Mouse (Mus musculus) bone marrow macrophage, adult 2 months (primary cell): Measurements from ENCODE around the gene Prps1l3. TPM values are rescaled to one million over a fixed set of nuclear protein-coding genes. Genes with fewer than 3 reads are reported as not detected.
"Not testable (repeated sequence)": the region's sequence is repeated elsewhere in the genome, so short reads cannot be mapped to it uniquely, and the experiment has no call there.

Source experiments
- H3K27ac ChIP-seq: 2 replicates; pipeline ENCODE4 v1.5.1; 2012; ENCODE audit warnings: low read depth, low read length; ENCODE audit not compliant: insufficient read depth
- H3K4me1 ChIP-seq: 2 replicates; pipeline ENCODE4 v1.6.1; 2012; ENCODE audit warnings: low read length; ENCODE audit not compliant: control insufficient read depth, insufficient read depth
- H3K4me3 ChIP-seq: 2 replicates; pipeline ENCODE4 v1.5.1; 2012; ENCODE audit warnings: mild to moderate bottlenecking, low read length, moderate library complexity; ENCODE audit not compliant: insufficient read depth
- CTCF ChIP-seq: IDR thresholded peaks from 2 replicates; pipeline ENCODE4 v1.5.1; 2012; ENCODE audit warnings: low read depth, mild to moderate bottlenecking, low read length, moderate library complexity
- POLR2A ChIP-seq: IDR thresholded peaks from 2 replicates; pipeline ENCODE4 v1.6.1; 2012; ENCODE audit warnings: mild to moderate bottlenecking, low read depth, low read length, borderline replicate concordance
- polyA plus RNA-seq: library from polyadenylated mRNA; stranded (reverse); fragments of >200 nt; gene quantifications from 2 replicates; pipeline ENCODE4 v1.2.4, GENCODE M21; 2012; ENCODE audit not compliant: missing spikeins, insufficient read depth, insufficient read length

Gene Prps1l3
- polyA plus RNA-seq, 1 experiment: 12.5 TPM

DNA sequence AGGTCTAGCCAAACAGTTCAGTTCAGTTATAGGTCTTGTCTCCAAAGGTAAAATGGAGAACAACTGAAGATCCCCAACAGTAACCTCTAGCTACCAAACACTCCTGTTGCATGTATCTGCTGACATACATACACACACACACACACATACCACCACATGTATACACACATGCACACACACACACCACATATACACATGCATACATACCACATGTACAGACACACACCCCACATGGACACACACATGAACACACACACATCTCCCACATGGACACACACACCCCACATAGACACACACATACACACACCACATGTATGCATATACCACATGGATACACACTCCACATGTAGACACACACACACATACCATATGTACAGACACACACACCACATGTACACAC is 31.9 kb upstream of the Prps1l3 start:
- TF ChIP-seq CTCF: no peak
- no peak overlapping the region for H3K4me3 ChIP-seq
- H3K4me1 ChIP-seq: no peaks in the 10 kb centered on the region
- H3K27ac ChIP-seq: no peak overlapping the region

DNA sequence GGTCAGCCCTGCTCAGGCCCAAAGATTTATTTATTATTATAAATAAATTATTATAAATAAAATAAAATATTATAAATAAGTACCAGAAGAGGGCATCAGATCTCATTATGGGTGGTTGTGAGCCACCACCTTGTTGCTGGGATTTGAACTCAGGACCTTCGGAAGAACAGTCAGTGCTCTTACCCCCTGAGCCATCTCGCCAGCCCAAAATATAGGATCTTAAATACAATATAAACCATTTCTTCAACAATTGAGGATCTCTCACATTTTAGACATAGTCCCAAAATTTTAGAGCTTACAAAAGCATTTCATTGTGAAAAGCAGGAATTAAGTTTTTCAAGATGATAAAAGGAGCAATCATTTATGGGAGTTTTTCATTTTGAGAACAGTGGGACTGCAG is 30.8 kb upstream of the Prps1l3 start:
- Histone ChIP-seq H3K4me3 (no peak overlapping the region), H3K4me1 (no peaks in the 10 kb centered on the region), H3K27ac (no peak overlapping the region)
- TF ChIP-seq CTCF: no peak

DNA sequence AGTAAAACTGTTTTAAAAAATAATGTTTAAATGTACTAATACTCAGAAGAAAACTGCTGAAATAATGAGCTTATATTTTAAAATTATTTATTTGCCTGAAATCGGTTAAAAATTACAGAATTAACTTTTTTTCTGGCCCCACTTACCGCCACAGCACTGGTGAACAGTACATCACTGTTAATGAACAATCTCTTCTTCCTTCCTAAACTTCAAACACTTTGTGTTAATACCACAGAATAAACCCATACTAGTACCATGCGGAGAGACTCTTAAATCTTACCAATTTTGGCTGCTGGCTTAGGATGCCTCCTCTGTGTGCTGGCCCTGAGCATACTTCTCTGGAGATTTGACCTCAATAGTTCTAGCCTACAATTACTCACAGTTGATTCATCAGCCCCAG is 28.3 kb upstream of the Prps1l3 start:
- H3K27ac ChIP-seq: no peak overlapping the region
- TF ChIP-seq CTCF: no peak
- no peak for TF ChIP-seq POLR2A
- H3K4me3 ChIP-seq: no peak overlapping the region
- no peaks in the 10 kb centered on the region for H3K4me1 ChIP-seq

DNA sequence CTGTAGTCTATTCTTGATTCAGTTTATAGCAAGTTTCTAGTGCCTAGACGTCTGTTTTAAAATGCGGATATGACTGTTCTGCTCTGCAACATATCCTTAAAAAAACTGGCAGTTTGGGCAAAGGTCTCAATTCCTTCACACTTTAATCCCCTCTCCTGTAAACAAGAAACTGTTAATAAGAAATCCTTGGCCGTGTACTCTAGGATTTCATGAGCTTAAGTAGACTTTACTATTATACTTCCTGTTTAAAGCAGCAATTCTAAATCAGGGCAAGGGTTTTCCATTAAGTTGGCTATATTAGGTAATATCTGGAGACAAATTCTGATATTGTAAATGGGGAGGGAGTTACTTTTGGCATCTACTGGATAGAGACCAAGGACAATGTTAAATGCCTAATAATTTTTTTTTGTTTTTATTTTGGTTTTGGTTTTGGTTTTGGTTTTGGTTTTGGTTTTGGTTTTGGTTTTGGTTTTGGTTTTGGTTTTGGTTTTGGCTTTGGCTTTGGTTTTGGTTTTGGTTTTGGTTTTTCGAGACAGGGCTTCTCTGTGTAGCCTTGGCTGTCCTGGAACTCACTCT is 25.8 kb upstream of the Prps1l3 start:
- no peaks in the 10 kb centered on the region for H3K4me1 ChIP-seq
- TF ChIP-seq POLR2A: no peak
- TF ChIP-seq CTCF: no peak
- no peak overlapping the region for H3K4me3 ChIP-seq
- no peak overlapping the region for H3K27ac ChIP-seq

DNA sequence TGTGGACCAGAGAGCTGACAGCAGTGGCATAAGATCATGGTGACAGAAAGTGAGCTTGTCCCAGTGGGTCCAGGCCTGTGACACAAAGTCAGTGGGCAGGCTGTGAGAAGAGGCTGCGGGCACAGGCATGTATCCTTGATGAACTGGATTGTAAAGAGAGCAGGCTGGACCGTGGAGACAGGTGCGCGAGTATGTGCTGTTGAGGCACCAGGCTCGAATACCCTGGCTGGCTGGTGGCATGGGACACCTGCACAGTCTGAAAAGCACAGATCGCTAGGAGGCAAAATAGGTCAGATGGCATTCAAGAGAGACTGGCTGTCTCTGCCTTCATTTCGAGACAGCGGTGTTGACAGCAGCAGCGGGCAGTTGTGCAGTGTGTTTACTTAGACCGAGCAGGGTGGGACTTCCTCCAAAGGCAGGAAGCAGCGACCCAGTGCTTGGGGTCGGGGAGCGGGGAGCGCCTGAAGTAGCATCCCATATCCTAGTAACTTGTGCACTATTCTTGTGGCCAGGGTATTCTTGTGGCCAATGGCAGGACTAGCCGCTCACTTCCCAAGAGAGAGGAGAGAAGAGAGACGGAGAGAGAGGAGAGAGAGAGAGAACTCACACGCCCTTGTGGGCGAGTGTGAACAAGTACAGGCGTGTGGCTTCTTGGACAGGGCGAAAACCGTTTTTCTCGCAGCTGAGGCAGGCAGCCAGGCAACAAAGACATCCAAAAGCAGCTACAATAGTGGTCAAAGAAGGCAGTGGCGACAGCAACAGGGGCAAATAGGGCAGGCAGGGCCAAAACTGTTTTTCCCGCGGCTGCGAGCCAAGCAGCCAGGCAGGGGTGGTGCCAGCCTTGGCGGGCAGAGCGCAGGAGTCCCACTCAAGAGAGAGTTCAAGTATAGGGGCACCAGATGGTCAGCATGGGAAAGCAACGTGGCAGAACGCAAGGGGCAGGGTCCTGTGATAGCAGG is 18.6 kb upstream of the Prps1l3 start:
- peak overlapping the region; percentile 4; the same call in 1 of the 2 replicates for H3K4me3 ChIP-seq
- no peaks in the 10 kb centered on the region for H3K4me1 ChIP-seq
- TF ChIP-seq POLR2A (no peak), CTCF (no peak)
- H3K27ac ChIP-seq: no peak overlapping the region

DNA sequence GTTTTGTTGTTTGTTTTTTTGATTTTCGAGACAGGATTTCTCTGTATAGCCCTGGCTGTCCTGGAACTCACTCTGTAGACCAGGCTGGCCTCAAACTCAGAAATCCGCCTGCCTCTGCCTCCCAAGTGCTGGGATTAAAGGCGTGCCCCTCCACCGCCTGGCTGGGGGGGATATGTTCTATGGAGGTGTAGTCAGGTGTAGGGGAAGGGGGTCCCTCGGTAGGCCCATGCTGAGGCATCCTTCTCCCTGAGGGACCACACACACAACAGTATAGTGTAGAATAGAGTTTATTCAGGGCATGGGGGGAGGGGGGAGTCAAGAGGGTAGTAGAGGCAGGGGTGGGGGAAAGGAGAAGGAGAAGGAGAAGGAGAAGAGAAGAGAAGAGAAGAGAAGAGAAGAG is 17.7 kb upstream of the Prps1l3 start:
- not testable (repeated sequence) for H3K27ac ChIP-seq, H3K4me3 ChIP-seq, H3K4me1 ChIP-seq

DNA sequence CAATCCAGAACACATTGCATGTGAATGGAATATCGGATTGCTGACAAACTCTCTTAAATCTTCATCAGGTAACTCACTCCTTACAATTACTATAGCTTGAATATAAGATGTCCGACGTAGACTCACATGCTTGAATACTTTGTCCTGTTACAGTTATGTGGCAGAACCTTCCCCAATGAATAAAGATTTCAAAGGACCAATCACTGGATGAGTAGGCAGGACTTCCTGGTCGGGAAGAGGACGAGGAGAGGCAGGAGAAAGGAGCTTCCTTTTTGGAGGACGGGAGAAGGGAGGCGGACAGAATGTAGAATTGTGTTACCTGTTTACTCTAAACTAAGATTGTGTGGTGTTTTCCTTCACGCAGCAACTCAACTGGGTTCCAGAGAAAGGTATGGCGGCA is 3.8 kb upstream of the Prps1l3 start:
- no peak overlapping the region for H3K27ac ChIP-seq
- no peak overlapping the region for H3K4me3 ChIP-seq
- TF ChIP-seq CTCF: no peak
- no peak for TF ChIP-seq POLR2A
- H3K4me1 ChIP-seq: peaks cover 3% of the 10 kb centered on the region

DNA sequence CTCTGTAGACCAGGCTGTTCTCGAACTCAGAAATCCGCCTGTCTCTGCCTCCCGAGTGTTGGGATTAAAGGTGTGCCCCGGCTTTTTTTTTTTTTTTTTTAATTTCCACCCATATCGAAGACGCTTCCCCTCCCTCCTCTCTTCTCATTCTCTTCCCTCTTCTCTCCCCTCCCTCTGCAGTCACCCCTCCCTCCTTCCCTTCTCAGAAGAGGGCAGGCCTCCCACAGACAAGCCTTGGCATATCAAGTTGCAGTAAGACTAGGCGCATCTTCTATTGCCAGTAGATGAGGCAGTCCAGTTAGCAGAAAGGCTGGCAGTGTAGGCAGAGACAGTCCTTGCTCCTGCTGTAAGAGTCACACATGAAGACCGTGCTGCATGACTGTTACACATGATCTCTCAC is 2.4 kb upstream of the Prps1l3 start:
- no peak for TF ChIP-seq CTCF
- no peak for TF ChIP-seq POLR2A
- no peak overlapping the region for H3K4me3 ChIP-seq
- peaks cover 8% of the 10 kb centered on the region for H3K4me1 ChIP-seq
- H3K27ac ChIP-seq: no peak overlapping the region

DNA sequence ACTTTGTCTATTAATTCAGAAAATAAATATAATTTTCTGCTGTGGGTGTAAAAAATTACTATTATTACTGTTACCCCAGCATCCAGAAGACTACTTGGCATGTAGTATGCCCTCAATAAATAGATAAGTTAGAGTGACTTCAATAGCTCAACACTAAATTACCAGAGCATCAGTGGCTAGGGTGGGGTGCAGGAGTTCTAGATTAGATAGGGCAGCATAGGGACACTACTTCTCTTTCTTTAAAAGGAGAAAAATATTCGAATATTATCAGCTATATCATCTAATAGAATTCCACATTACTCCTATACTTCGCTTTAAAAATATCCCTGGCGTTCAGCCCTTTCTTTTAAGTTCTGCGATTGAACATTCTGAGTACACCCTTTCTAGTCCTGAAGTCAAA is 509 bp upstream of the Prps1l3 start:
- Histone ChIP-seq H3K4me3 (peak overlapping the region; percentile 54), H3K27ac (peak overlapping the region; percentile 38), H3K4me1 (peaks cover 8% of the 10 kb centered on the region)
- TF ChIP-seq POLR2A: no peak
- no peak for TF ChIP-seq CTCF

DNA sequence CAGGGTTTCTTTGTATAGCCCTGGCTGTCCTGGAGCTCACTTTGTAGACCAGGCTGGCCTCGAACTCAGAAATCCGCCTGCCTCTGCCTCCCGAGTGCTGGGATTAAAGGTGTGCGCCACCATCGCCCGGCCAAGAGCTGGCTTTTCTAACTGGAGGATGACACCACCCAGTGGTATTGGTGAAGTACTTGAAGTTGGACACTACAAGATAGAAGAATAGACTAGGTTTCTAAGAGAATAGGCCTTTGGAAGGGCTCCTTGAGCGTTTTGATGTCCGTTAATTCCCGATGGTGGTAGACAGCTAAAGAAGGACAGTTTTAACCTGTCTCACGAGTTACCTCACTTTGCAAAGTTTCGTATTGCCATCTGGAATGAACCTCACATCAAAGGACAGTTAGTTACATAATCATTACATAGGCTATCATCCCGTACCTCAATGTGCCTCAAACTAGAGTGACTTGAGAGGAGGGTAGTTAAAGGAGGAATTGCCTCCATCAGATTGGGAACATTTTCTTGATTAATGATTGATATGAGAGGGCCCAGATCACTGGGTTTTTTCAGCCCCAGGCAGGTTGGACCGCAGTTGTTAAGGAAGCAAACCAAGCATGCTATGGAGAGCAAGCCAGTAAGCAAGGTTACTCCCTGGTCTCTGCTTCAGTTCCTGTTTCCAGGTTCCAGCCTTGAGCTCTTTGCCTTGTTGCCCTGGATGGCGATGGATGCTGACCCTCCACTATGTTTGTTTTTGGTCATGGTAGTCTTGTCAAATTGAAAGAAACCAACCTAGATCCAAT is 1.1 kb downstream of the Prps1l3 start:
- H3K4me3 ChIP-seq: peak overlapping the region; percentile 74
- H3K27ac ChIP-seq: no peak overlapping the region
- no peak for TF ChIP-seq POLR2A
- no peak for TF ChIP-seq CTCF
- peaks cover 15% of the 10 kb centered on the region for H3K4me1 ChIP-seq
